Mouse (Mus musculus) CD4-positive naive resting alpha-beta T cell, adult 76 days (primary cell): ENCODE data around the gene 2310022A10Rik. TPM values are rescaled to one million over a fixed set of nuclear protein-coding genes. Genes with fewer than 3 reads are reported as not detected.

Experiments used
- total RNA-seq: library from RNA; stranded (reverse); gene quantifications from one replicate; pipeline ENCODE4 v1.2.4, GENCODE M21; 2023

The 2310022A10Rik gene
- total RNA-seq, result 27.7 TPM

GRCm38 (mm10) chr7:27552931-27553513 is at the start of gene 2310022A10Rik, which contains the start of gene Pld3:
Gene 2310022A10Rik, plus strand, starts transcription at chr7:27553233.
Gene Pld3, minus strand, starts transcription at chr7:27553218.

GRCm38 (mm10) chr7:27522967-27523366 is 30.1 kb upstream of the 2310022A10Rik start, which contains the start of gene Hipk4:
Gene Hipk4, plus strand, starts transcription at chr7:27523267.

GRCm38 (mm10) chr7:27591266-27592216 is 38.5 kb downstream of the 2310022A10Rik start, which contains the start of gene Akt2:
Gene Akt2, plus strand, starts transcription at chr7:27591552.

Other genes with a start within 250 kb of the 2310022A10Rik start
- 1.1 TPM for gene Ltbp4, start 215.5 kb upstream of the 2310022A10Rik start, total RNA-seq
- 60.2 TPM for gene Shkbp1, start 197.2 kb upstream of the 2310022A10Rik start, total RNA-seq
- 3.7 TPM for gene Gm20479, start 195.8 kb upstream of the 2310022A10Rik start, total RNA-seq
- not detected for gene Sptbn4, start 105.5 kb upstream of the 2310022A10Rik start, total RNA-seq
- 14.6 TPM for gene Blvrb, start 105.3 kb upstream of the 2310022A10Rik start, total RNA-seq
- 9.4 TPM for gene Sertad3, start 79.5 kb upstream of the 2310022A10Rik start, total RNA-seq
- gene Sertad1, start 66.3 kb upstream of the 2310022A10Rik start, total RNA-seq, result 52.4 TPM
- gene Prx, start 53.9 kb upstream of the 2310022A10Rik start, total RNA-seq, result 0.82 TPM
- gene Hipk4, start 30.0 kb upstream of the 2310022A10Rik start, total RNA-seq, result not detected
- gene Pld3, start within 50 bp of the 2310022A10Rik start, total RNA-seq, result 118 TPM
- 145 TPM for gene Akt2, start 38.3 kb downstream of the 2310022A10Rik start, total RNA-seq
- not detected for gene Ttc9b, start 100.7 kb downstream of the 2310022A10Rik start, total RNA-seq
- 10.8 TPM for gene Map3k10, start 121.4 kb downstream of the 2310022A10Rik start, total RNA-seq
- gene Zfp607b, start 136.1 kb downstream of the 2310022A10Rik start, total RNA-seq, result 2.3 TPM
- 8.2 TPM for gene Zfp60, start 178.2 kb downstream of the 2310022A10Rik start, total RNA-seq